Mouse (Mus musculus) kidney, embryonic 16.5 days (tissue): ENCODE measurements around the gene Ntm. TPM values are rescaled to one million over a fixed set of nuclear protein-coding genes. Genes with fewer than 3 reads are reported as not detected.
A peak's percentile ranks its signal among the peaks of the same experiment; 100 is the strongest.

Experiments used
- ATAC-seq: fragments of 200-750 bp; cut with Nextera tagmentation; 2 replicates; pipeline ENCODE4 v1.8.0; 2017; ENCODE audit warnings: moderate TSS enrichment; ENCODE audit not compliant: low FRiP score, low TSS enrichment
- H3K27ac ChIP-seq: fragments of 300-500 bp; sonication (generic); 2 replicates; pipeline ENCODE4 v1.5.1; 2014; ENCODE audit warnings: low read length
- H3K27me3 ChIP-seq: fragments of 300-500 bp; sonication (generic); 2 replicates; pipeline ENCODE4 v1.6.1; 2014; ENCODE audit warnings: low read length, control low read depth, mixed read lengths; ENCODE audit not compliant: insufficient read depth
- H3K36me3 ChIP-seq: fragments of 300-500 bp; sonication (generic); 2 replicates; pipeline ENCODE4 v1.6.1; 2014; ENCODE audit warnings: low read length, control low read depth, mixed read lengths; ENCODE audit not compliant: insufficient read depth
- H3K4me1 ChIP-seq: fragments of 300-500 bp; sonication (generic); 2 replicates; pipeline ENCODE4 v1.6.1; 2014; ENCODE audit warnings: low read length, control low read depth, mixed read lengths; ENCODE audit not compliant: insufficient read depth
- H3K4me2 ChIP-seq: fragments of 300-500 bp; sonication (generic); replicated peaks from 2 replicates; pipeline ENCODE4 v1.6.1; 2014; ENCODE audit warnings: low read depth, low read length
- H3K4me3 ChIP-seq: fragments of 300-500 bp; sonication (generic); 2 replicates; pipeline ENCODE4 v1.5.1; 2014; ENCODE audit warnings: mild to moderate bottlenecking, low read length
- H3K9ac ChIP-seq: fragments of 300-500 bp; sonication (generic); replicated peaks from 2 replicates; pipeline ENCODE4 v1.6.1; 2014; ENCODE audit warnings: low read length
- H3K9me3 ChIP-seq: fragments of 300-500 bp; sonication (generic); 2 replicates; pipeline ENCODE4 v1.6.1; 2016; ENCODE audit warnings: low read length, control low read depth
- WGBS: fragments of 180-500 bp; shearing (Covaris S2); extraction: QIAGEN DNeasy Blood & Tissue Kit; methylation state at CpG from one replicate; pipeline ENCODE4 v1.1.7; 2014; 5-methylcytosine and 5-hydroxymethylcytosine counted together
- polyA plus RNA-seq: library from polyadenylated mRNA; unstranded; fragments of >200 nt; fragmentation: Nextera tagmentation; extraction: Ambion mirVana; gene quantifications from 2 replicates; pipeline ENCODE4 v1.2.1, GENCODE M21; 2015

Gene Ntm
- polyA plus RNA-seq, 1 experiment from 2014 or later: 42.1 TPM

DNA sequence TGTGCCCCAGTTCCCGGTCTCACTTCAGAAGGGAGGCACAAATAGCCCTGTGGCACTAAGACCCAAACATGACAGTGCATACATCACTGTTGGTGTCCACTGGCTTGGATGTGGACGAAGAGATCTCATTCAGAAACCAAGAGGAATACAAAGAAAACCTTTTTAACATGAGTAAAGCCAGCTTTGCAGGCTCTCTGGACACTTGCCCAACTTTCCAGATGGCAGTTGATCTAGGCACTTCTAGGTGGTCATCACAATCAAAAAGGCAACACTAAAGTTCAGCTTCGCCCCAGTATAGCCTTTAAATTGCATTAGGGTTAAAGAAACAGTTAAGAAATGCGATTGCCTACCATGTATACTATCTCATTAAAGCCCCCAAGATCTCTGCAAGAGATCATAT lies 264.7 kb downstream of the Ntm start:
- Histone ChIP-seq H3K36me3 (no peaks in the 10 kb centered on the region), H3K27me3 (no peaks in the 10 kb centered on the region), H3K9me3 (no peaks in the 10 kb centered on the region), H3K9ac (no peak overlapping the region), H3K4me2 (no peak overlapping the region), H3K4me3 (no peak overlapping the region), H3K4me1 (no peaks in the 10 kb centered on the region), H3K27ac (no peak overlapping the region)
- ATAC-seq: no peak
- 83% methylated on average over 4 of the region's 4 CpGs for WGBS

DNA sequence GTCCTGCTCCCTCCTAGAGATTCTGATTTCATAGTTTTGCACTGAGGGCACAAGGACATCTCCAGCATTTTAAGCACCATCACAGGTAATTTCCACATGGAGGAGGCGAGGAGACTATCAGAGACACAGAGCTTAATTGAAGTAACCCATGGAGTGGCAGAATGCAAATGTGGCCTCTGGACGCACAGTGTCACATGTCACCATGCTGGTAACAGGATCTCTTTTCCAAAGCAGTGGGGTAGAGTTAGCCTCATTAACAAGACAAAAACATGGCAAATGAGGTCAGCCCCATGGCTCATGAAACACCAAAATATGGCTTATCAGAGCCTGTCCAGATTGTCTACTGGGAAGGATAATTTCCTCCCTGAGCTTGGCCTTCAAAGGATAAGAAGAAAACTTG lies 268.8 kb downstream of the Ntm start:
- H3K36me3 ChIP-seq: no peaks in the 10 kb centered on the region
- 40% methylated on average over 2 of the region's 2 CpGs for WGBS
- no peaks in the 10 kb centered on the region for H3K4me1 ChIP-seq
- H3K9ac ChIP-seq: no peak overlapping the region
- H3K4me2 ChIP-seq: no peak overlapping the region
- H3K27ac ChIP-seq: no peak overlapping the region
- ATAC-seq: no peak
- H3K4me3 ChIP-seq: no peak overlapping the region
- H3K27me3 ChIP-seq: no peaks in the 10 kb centered on the region
- no peaks in the 10 kb centered on the region for H3K9me3 ChIP-seq

DNA sequence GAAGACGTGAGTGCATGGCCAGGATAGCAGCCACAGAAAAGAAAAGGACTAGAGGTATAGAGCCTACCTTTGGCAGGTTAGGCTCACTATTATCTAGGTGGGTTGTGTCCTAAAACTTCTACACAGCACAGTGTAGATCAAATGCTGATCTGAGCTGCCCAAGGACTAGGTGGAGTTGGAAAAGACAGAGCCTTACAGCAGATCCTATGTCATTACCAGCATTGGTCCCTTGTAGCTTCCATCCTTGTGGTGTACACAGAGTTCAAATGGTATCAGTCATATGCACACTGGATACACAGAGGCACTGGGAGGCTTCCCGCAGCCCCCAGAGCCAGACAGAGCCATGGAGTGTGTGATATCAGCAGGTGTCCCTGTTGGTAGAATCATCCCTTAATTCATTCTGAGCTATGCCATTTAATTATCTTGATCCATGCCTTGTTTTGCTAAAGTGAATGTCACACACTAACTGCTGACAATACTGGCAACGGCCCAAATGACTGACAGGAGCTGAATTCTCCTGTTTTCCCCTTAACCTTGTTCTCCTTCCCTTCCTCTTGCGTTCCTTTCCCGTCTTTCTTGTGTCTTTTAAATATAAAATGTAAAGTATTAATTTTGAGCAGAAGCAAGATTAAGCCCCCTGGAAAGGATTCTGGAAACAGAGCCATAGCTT lies 271.6 kb downstream of the Ntm start:
- Histone ChIP-seq H3K27ac (no peak overlapping the region), H3K4me2 (no peak overlapping the region), H3K36me3 (no peaks in the 10 kb centered on the region), H3K27me3 (no peaks in the 10 kb centered on the region), H3K9me3 (no peaks in the 10 kb centered on the region), H3K4me3 (no peak overlapping the region), H3K4me1 (no peaks in the 10 kb centered on the region), H3K9ac (no peak overlapping the region)
- WGBS: 84% methylated on average over 5 of the region's 5 CpGs
- no peak for ATAC-seq

DNA sequence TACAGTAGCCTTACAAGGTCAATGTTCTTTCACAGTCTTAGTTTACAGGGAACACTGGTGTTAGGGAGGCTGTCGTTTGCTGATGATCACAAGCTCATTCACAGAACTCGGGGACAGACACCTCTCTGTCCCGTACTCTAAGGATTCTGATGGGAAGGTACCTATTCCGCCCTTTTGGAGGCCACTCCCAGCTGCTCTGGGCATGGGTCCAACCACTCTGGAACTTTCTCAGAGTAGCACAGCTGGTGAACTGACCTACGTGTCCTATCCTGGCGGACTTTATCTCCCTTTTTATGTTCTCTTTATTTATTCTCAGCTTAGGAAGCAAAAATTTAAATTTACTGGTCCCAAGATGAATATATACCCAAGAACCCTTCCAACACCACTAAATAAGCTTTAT lies 280.7 kb downstream of the Ntm start:
- no peak overlapping the region for H3K27ac ChIP-seq
- peaks cover 3% of the 10 kb centered on the region; the same call in 1 of the 2 replicates for H3K4me1 ChIP-seq
- no peak overlapping the region for H3K9ac ChIP-seq
- H3K4me3 ChIP-seq: no peak overlapping the region
- no peaks in the 10 kb centered on the region for H3K27me3 ChIP-seq
- no peak overlapping the region for H3K4me2 ChIP-seq
- 0 out of 2 replicates have a peak, but pooled peaks have one; percentile 57 for ATAC-seq
- 62% methylated on average over 6 of the region's 6 CpGs for WGBS
- no peaks in the 10 kb centered on the region for H3K36me3 ChIP-seq
- no peaks in the 10 kb centered on the region for H3K9me3 ChIP-seq

DNA sequence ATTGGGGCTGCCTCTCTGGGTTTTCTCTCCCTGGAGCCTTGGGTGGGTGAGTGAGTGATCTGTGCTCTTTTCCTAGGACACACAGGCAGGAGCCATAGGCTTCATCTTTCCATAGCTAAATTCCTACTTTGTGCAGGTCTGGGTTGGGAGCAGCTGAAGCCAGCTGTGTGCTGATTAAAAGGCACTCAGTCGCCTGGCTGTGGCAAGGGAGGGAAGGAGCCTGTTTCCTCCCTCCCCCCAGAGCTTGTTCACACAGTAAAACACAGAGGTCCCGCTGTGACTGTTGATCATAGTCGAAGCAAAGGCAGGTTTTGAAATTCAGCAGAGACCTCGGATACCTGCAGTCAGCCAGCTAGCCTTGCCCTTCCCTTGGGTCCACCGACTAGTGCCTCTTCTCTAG lies 282.3 kb downstream of the Ntm start:
- Histone ChIP-seq H3K27ac (no peak overlapping the region), H3K36me3 (no peaks in the 10 kb centered on the region), H3K4me3 (no peak overlapping the region), H3K9me3 (no peaks in the 10 kb centered on the region), H3K27me3 (no peaks in the 10 kb centered on the region), H3K9ac (no peak overlapping the region), H3K4me1 (peaks cover 3% of the 10 kb centered on the region; the same call in 1 of the 2 replicates), H3K4me2 (no peak overlapping the region)
- 10% methylated on average over 5 of the region's 5 CpGs for WGBS
- ATAC-seq: no peak

DNA sequence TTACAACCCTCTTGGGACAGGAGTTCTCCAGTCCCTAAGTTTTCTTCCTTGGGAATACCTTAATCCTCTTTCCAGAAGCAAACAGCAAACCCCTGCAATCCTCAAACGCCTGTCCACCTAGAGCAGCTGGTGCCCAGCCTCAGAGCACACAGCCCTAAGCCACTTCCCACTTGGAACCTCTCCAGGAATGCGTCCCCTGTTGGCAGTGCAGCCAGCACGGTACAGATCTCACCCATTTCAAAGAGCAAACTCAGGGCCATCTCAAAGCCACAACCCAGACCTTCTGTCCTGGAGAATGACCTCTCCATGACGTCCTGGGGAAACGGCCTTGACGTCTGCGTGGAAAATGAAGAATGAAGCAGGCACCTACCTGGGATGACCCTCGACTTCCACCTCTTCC lies 289.0 kb downstream of the Ntm start:
- WGBS: 49% methylated on average over 8 of the region's 8 CpGs
- no peak overlapping the region for H3K27ac ChIP-seq
- no peaks in the 10 kb centered on the region for H3K9me3 ChIP-seq
- H3K36me3 ChIP-seq: no peaks in the 10 kb centered on the region
- no peaks in the 10 kb centered on the region for H3K27me3 ChIP-seq
- H3K4me1 ChIP-seq: no peaks in the 10 kb centered on the region
- no peak overlapping the region for H3K4me2 ChIP-seq
- no peak for ATAC-seq
- no peak overlapping the region for H3K4me3 ChIP-seq
- H3K9ac ChIP-seq: no peak overlapping the region

DNA sequence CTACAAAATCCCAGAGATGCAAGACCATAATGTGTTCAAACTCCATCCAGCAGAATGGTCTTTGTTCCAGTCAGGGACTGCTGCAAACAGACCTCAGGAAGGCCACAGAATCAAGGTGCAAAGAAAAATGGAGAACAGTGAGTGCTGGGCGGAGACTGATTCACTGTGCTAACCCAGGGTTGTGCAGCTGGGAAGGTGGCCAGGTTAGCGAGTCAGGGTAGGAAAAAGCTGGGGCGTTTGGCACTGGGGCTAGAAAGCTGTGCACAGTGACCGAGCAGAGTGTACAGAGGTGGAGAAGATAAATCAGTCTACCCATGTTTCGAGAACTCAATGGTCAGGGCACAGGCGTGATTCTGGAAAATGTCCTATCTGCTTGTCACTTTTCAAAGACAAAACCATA lies 291.1 kb downstream of the Ntm start:
- 77% methylated on average over 6 of the region's 6 CpGs for WGBS
- H3K27ac ChIP-seq: no peak overlapping the region
- ATAC-seq: no peak

DNA sequence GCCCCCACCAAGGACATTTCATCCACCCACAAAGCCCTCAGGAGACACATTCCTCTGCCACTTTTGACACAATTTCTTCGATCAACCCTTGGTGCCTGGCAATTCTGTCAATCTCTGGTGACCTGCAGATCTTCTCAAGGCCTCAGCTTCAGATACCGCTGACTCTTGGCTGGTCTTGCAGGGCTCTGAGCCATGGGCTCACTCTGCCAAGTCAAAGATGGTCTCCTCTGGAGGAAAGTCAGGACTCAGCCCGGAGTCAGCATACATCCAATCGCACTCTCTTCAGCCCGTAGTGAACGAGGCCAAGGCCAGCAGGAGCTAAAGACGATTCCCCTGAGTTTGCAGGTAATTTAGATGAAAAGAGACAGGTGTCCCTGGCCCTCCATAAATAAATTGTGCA lies 299.7 kb downstream of the Ntm start:
- H3K9ac ChIP-seq: no peak overlapping the region
- no peaks in the 10 kb centered on the region for H3K9me3 ChIP-seq
- no peaks in the 10 kb centered on the region for H3K36me3 ChIP-seq
- H3K4me3 ChIP-seq: no peak overlapping the region
- 66% methylated on average over 7 of the region's 7 CpGs for WGBS
- H3K27me3 ChIP-seq: no peaks in the 10 kb centered on the region; the same call in 1 of the 2 replicates
- no peaks in the 10 kb centered on the region for H3K4me1 ChIP-seq
- no peak for ATAC-seq
- H3K4me2 ChIP-seq: no peak overlapping the region
- no peak overlapping the region for H3K27ac ChIP-seq

More for the DNA sequence above, 291.1 kb downstream of the Ntm start:
- no peak overlapping the region for H3K4me2 ChIP-seq
- H3K4me1 ChIP-seq: no peaks in the 10 kb centered on the region
- no peaks in the 10 kb centered on the region for H3K27me3 ChIP-seq
- H3K9ac ChIP-seq: no peak overlapping the region
- no peaks in the 10 kb centered on the region for H3K36me3 ChIP-seq
- no peaks in the 10 kb centered on the region for H3K9me3 ChIP-seq
- no peak overlapping the region for H3K4me3 ChIP-seq

DNA sequence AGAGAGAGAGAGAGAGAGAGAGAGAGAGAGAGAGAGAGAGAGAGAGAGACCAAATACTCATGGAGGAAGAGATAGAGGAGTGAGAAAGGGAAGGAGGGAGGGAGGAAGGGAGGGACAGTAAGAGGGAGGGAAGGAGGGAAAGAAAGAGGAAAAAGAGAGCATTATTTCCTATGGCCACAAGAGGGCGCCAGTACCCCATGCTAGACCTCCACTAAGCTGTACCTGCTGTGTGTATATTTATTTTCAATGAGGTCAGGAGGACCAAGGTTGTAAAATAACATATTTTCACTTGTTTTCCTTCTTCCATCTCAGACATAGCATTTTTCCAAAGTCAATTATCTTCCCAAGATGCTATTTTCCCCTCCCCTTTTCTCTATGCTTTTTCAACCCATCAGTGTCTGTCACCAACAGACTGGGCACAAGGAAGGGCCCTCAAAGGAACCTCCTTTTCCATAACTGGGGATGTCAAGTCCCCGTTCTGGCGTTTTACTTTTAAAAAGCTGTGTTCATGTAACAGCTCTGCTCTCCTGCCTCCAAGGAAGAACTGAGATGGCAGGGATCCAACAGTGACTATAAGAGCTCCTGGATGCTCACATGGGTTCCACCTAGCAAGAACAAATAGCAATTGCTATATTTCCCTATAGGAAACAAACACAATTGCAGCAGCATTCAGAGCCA lies 301.3 kb downstream of the Ntm start:
- H3K4me3 ChIP-seq: no peak overlapping the region
- H3K4me2 ChIP-seq: no peak overlapping the region
- peak; percentile 43; the same call in 1 of the 2 replicates for ATAC-seq
- H3K9me3 ChIP-seq: no peaks in the 10 kb centered on the region
- WGBS: 12% methylated on average over 3 of the region's 3 CpGs
- H3K27me3 ChIP-seq: no peaks in the 10 kb centered on the region; the same call in 1 of the 2 replicates
- H3K36me3 ChIP-seq: no peaks in the 10 kb centered on the region
- H3K9ac ChIP-seq: no peak overlapping the region
- H3K4me1 ChIP-seq: no peaks in the 10 kb centered on the region
- H3K27ac ChIP-seq: no peak overlapping the region

DNA sequence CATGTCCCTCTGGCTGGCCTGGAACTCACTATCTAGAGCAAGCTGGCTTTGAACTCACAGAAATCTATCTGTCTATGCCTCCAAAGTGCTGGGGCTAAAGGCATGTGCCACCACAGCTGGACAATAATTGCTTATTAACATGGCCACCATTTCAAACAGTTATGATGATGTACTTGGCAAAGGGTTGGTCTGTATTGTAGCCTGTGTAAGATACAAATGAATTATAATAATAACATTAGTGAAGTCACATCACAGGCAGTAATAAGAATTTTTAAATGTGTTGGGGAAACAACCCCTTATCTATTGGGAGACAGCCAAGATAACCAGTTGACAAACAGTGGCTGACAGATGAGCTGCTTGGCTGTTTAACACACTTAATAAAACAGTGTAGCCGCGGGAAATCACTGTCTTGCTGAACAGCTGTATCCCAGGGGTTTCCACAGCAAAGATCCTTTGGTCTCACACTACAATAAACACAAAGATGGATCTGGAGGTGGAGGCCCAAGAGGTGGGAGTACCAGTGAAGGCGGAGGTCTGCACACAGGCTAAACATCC lies 302.8 kb downstream of the Ntm start:
- no peak overlapping the region for H3K27ac ChIP-seq
- no peaks in the 10 kb centered on the region for H3K36me3 ChIP-seq
- H3K4me3 ChIP-seq: no peak overlapping the region
- peaks cover 2% of the 10 kb centered on the region; the same call in 1 of the 2 replicates for H3K4me1 ChIP-seq
- ATAC-seq: no peak
- no peak overlapping the region for H3K9ac ChIP-seq
- no peaks in the 10 kb centered on the region for H3K9me3 ChIP-seq
- H3K27me3 ChIP-seq: no peaks in the 10 kb centered on the region; the same call in 1 of the 2 replicates
- 54% methylated on average over 3 of the region's 3 CpGs for WGBS
- H3K4me2 ChIP-seq: no peak overlapping the region
